Mouse (Mus musculus): ENCODE results near the gene Tmem151b.

DNA sequence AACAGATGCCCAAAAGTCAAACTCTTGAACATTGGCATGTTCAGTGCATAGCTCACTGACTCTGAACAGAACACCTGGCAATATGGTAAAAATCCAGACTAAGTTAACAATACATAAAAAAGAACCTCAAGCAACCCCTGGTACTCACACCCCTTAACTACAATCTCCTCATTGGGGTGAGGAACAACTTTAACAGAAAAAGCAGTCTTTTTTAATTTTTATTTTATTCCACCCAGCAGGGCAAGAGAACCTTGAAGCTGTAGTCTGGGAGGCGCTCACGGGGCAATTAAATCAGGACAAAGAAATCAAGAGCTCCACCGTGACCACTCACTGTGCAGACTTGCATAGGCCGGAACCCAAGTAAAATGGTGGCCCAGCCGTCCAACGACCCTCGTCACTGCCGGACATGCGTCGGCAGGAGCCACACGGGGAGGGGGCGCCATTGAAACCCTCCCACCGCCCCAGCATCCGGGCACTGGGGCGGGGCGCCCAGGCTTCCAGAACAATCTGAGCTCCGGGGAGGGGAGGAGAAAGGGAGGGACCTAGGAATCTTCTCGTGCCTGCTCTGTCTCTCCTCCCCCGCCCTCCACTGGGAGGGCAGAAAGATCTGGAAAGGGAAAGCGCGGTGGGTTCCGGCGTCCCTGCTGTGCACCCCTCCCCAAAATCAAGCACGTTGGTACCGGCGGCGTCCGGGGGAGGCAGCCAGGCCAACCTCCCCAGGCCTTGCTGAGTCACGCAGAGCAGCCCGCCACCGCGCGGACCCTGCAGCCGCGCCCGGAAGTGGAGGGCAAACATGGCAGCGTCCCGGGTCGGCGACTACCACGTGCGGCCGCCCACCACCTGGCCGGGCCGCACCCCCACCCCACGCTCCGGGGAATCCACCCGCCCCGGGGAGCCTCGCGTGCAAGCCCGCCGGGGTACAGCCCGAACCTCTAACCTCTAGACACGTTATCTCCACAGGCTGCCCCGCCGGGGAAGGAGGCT, 22.9 kb upstream of the Tmem151b start:
- TF ChIP-seq MAX (IDR thresholded peaks at IDR 0.05) (peak; percentile 60), USF1 (IDR thresholded peaks at IDR 0.05; ENCODE audit: low read depth) (no peak), CTCF (IDR thresholded peaks at IDR 0.05; ENCODE audit: control insufficient read depth, insufficient read depth, insufficient read length) (peak; percentile 17), CEBPB (IDR thresholded peaks at IDR 0.05; ENCODE audit: low read depth) (no peak), MYOG (IDR thresholded peaks at IDR 0.05; ENCODE audit: control insufficient read depth, extremely low read depth, insufficient read length) (no peak), MYOD1 (IDR thresholded peaks at IDR 0.05; ENCODE audit: control insufficient read depth, insufficient read length, low read depth) (no peak)
